Mouse (Mus musculus) naive thymus-derived CD4-positive, alpha-beta T cell, adult 2 months (primary cell): ENCODE measurements at regions not wholly inside any gene's neighbourhood (a gene's known extent, or its start where the extent isn't known, plus 50 kb on each side); places are given as distances from the start of the nearest gene placed in this dataset.
A peak's percentile ranks its signal among the peaks of the same experiment; 100 is the strongest.
"Not testable (repeated sequence)": the region's sequence is repeated elsewhere in the genome, so short reads cannot be mapped to it uniquely, and the experiment has no call there.

ENCODE experiments used
- DNase-seq: peaks from one replicate; pipeline ENCODE4 v3.0.0-alpha.2; 2011; ENCODE audit warnings: low read depth

DNA sequence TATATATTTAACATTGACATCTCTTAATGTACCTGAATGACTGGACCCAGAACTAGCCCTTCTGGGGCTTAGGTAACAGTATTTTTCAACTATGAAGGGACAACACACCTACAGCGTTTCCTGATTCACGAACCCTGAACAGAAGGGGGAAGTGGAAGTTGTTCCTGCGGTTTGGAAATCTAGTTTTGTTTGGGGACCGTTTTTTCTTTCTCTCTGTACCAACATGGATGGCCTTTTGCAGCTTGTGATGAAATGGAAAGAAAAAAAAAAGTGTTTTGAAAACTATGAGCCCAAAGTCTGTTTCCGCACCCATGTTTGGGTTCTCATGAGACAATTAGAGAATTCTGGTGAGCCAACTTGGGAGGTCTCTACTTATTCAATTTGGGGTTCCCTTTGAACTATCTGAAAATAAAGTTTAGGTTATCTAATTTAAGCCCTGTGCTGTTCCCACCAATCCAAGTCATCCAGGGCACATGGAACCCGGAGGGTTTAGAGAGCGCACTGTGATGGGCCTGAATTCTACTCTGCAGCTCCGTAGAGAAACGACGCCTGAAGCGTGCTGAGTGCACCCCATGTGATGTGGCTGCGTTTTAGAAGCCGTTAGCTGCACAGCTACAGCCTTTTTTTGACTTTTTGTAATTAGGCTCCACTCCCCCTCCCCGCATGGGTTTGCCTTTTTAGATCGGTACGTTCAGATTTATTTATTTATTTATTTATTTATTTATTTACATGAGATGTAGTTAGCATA lies 137.0 kb upstream of the Rapgef5 start:
- DNase-seq = no peak

DNA sequence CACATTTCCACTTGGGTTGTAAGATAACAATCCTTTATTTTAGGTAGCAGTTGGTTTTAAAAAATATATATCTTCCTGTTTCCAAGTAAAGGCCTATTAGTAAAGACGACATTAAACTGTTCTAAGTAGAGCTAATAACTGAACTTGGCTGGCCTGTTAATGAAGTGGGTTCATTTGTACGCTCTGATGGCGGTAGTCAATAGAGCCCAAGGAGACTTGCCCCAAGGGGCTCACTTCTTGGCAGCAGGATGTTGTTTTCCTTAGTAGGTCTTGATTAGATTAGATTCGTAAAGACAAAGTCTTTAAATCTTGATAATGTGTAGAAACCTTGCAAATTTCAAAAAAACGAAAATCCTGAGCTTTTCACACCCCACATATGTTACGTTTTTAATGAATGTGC lies 135.4 kb upstream of the Rapgef5 start:
- DNase-seq = no peak

DNA sequence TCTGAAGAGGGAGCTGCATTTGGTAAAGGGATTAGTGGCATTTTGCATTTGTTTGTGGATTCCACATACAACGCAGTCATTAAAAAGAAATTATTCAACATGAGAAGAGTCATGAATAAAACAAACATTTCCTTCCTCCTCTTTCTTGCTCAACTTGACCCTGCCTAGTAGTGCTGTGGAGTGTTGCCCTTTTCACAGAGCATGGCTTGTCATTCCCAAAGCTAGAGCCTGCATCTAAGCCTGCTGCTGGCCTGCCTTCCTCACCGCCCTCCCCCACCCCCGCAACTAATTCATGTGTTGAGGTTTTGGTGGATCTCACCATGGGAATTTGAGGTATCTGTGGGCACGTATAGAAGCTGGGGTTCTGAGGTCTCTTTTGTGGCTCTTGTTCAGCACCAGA lies 133.6 kb upstream of the Rapgef5 start:
- DNase-seq = not testable (repeated sequence)

DNA sequence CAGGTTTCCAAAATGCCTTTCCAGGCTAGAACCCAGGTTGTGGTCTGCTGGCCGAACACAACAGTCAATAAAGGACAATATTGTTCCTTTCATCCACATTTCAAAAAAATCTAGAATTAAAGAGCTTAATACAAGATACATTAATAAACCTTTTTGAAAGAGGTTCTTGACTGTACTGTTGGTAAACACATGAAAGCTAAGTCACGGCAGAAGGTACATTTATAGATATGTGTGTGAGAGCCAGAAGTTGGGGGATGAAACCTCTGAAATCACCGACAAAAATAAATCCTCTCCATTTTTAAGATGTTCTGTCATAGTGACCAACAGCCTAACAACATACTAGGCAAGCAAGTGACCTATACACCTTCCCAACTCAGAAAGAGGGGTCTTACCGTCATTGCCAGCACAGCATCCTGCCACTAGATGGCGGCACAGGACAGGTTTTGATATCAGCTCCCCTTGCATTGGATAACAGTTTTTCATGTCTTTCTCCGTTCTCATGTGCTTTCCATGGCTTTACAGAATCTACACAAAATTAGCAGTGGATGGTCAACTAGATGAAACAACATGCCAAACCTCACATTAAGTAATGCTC lies 131.1 kb upstream of the Rapgef5 start:
- peak; percentile 83 for DNase-seq

DNA sequence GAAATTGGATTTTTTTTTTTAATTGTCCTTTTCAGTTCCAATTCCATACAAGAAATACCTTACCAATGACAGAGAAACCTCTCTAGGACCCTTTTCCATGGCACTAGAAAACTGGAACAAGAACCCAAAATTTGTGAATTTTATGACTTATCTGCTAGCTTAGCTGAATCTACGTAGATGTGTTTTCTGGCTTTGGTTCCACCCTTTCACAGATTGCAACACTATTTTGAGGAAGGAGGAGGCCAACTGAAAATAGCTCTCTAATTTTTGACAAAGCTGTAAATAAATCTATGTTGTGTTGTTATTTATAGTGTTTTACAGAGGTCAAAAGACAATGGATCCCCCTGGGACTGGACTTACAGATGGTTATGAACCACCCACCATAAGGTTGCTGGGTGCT lies 130.6 kb upstream of the Rapgef5 start:
- DNase-seq = no peak

DNA sequence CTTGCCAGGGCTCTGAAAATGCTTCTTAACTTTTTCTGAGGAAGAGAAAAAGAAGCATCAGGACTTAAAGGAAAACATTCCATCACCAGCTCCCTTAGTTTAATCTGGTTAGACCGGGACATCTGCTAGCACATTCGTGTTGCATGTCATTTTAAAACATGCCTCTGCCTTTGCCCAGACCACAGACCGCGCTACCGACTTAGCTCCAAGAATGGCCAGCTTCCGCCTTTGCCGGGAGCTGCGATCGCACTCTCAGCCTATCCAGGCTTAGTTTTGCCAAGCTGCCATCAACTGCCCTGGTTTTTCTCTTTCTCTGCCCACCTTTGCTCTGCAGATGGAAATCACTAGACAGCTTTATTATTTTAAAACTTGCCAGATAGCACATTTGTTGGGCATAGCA lies 129.3 kb upstream of the Rapgef5 start:
- no peak for DNase-seq

DNA sequence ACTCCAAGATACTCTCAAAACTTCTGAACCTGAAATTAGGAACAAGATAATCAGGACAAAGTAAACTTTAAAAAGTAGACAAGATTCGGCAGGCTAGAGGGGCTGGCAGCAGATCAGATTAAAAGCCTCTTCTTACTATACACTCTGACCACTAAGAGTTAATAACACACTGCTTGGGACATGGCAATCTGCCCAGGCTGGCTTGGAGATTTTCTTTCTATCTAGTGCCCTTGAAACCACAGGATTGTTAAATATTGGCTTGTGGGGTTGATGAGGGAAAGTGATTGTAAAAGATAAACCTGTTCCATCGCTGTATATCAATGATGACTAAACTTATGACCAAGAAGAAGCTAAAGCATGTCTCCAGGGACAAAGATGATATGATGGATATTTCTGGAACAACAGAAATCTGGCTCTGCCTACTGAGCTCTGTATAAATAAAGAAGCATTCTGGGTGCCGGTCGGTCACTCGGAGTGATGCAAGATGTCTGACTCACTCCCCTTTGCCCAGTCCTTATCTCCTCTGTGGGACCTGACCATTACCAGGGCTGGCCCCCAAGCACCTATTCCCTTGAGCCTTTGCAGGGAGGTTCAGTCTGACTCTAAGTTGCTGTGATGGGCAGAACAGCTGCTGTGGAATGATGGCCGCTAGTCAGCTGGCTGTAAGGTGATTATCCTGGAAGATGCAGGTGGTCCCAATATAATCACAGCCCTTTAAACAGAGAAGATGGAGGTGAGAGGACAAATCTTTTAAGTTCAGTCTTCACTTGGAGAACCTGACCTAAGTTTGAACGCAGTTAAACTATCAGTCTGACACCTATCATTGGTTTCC lies 126.5 kb upstream of the Rapgef5 start:
- DNase-seq = no peak

DNA sequence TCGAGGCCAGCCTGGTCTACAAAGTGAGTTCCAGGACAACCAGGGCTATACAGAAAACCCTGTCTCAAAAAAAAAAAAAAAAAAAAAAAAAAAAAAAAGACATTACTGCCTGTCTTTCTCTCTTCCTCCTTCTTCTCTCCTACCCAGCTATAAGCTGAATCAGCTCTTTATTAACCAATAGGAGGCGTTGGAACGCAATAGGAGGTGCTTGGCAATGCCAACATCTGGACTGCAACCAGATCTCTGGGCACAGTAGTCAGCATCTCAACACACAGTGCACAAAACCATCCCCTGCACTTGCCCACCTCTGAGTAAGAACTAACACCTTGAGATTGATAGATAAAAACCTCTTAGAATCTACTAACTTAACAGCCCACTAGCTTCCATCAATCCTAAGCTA lies 118.8 kb upstream of the Rapgef5 start:
- DNase-seq = no peak

DNA sequence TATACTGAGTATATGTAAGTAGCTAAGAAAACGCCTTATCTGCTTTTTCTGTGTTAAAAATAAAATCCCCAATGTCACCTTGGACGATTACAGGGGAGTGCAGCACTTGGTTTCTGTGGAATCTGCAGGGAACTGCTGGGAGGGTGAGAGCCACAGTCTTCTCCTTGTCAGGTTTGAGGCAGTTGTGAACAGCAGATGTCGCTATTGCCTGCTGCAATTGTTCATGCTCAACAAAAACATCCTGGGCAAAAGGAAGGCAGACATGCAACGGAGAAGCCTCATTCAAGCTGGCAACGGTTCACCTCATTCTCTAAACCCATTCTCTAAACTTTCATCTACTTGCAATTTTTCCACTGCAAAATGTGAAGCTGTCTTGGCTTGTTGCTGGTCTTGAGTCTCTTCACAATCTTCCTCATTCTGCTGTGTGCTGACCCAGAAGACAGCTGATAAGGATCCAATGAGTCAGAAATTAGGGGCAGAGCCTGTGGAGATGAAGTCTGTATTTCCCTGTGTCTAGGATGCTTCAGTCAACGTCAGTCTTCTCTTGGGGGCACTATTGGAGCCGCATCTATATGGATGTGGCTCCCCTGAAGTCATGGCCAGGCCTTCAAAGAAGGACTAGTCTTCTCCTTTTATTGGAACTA lies 112.6 kb upstream of the Rapgef5 start:
- peak; percentile 76 for DNase-seq

DNA sequence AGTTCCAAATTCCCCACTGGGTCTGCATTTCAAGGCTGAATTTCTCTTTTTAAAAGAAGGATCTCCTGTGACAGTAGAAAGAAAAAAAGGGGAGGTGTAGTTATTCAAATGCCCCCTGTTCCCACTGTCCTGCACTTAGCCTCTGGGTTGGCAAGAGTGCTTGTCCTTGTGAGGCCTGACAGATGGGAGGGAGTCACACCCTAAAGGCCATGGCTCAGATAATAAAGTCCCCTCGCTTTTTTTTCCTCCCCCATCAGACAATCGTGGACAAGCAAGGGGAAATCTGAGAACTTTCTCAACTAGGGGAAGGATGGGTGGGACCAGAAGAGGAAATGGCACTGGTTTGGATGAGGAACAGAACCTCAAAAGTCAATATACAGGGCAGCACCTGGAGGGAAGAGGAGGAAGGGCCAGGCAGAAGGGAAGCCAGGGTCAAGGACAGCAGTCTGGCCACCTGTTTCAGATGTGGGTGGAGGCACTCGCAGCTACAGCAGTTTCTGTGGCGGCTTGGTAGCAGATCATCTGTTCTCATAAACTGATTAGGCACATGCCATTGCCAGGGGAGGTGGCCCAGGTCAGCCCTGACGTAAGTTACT lies 112.0 kb upstream of the Rapgef5 start:
- no peak for DNase-seq

DNA sequence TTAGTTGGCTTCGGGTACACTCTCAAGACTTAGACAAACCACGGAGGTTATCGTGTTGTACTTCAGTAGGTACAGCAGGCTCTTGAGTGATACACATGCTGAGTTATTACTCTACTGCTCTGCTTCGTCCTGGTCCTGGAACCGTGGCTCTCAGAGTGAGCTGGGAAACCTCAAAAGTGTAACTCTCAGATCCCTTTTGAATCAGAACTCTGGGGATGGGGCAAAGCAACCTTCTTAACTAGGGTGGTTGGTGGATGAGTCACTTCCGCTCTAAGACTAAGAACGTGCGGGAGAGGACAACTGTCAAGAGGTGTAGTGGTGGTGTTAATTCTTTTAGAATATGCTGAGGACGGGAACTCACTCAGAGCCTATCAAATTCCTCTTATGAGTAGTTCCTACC lies 109.4 kb upstream of the Rapgef5 start:
- no peak for DNase-seq

DNA sequence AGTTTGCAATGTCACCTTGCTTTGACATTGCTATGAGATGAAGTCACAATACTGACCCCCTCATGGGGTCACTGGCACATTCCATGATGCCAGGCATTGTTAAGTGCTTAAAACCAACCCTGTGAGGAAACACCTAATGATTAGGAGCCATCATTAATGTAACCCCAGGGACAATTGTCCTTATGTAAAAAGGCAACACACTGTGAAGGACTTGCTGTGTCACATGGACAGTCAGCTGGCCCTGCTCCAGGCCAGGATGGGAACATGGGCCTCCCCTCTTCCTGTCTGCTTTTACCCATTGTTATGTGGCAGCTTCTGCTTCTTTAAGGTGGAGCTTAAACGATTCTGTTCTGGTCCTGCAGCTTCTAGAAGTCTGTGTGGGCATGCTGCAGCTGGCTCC lies 105.7 kb upstream of the Rapgef5 start:
- no peak for DNase-seq

DNA sequence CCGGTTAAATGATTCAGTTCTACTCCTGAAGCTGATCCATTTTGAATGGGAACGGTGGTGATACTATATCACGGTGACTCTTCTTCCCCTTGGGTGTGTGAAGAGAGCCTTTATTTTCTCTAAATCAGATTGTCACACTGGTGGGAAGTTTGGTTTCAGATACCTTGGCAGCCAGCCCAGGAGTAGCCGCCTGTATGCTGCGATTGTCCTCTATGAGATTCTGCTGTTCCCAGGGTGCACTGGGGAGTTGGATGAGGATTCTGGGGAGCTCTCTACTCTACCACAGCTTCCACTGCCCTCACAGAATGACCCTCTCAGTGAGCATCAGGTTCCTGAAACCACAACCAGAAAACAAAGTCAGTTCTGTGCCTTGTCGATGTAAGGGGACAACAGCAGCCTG lies 104.0 kb upstream of the Rapgef5 start:
- no peak for DNase-seq

DNA sequence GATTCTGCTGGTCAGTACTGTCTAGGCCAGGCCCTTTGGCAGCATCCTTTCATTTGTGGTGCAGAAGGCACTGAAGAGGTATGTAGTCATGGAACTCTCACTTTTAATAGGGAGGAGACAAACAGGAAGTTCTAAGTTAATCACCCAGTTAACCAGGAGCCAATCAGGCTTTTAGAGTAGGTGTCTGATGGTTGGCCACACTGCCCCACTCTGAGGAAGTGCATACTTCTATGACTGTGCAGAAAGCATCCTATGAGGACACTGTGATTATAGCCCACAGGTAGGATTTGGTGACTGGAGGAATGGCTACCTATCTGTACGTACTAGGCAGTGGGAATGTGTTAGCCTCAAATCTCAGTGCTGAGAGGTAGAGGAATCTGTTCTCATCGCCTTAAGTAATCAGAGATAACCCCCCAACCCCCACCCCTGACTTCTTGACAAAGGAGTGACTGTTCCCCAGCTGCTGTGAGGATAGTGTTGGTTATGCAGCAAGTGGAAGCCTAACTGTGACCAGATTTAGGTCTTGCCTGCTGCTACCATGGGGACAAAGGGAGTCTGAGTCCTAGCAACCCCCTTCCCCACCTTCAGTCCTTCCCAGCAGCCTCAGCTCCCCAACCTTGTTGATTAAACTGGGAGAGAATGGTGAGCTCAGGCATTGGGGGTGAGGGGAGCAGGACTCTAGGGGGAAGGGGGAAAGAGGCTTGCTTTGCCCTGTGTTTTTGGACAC lies 103.3 kb upstream of the Rapgef5 start:
- no peak for DNase-seq

DNA sequence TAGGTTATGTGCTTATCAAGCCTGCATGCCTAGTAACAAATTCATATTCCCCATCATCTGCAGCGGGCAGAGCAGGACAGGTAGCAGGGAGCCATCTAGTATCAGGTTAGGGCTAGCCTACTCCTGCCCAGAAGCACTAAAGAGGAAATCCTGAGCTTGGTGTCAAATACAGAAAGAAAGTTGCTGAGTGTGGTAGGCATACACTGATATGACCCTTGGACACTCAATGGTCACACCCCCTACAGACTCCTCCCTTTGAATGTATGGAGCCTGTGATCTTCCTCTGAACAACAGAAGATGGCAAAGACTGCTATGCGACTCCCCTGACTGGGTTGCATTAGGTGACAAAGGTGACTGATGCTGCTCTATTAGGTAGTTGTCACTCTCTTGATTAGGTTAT lies 102.3 kb upstream of the Rapgef5 start:
- no peak for DNase-seq

DNA sequence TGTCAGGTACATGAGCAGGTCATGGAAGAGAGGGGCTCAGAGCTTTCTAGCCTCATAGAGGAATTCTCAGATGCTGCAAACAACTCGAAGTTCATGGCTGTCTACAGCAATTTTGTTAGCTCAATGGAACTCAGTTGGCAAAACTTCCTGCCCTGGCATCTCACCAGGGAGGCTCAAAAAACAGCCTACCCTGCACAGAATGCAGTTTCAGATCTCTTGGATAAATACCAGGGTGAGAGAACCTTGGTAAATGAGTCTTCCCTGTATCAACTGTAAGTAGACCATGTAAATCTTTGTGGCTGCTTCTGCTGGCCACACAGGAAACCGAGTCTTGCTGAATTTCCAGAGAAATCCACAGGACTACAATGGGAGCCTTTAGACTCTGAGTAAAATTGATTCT lies 101.1 kb upstream of the Rapgef5 start:
- DNase-seq = no peak

DNA sequence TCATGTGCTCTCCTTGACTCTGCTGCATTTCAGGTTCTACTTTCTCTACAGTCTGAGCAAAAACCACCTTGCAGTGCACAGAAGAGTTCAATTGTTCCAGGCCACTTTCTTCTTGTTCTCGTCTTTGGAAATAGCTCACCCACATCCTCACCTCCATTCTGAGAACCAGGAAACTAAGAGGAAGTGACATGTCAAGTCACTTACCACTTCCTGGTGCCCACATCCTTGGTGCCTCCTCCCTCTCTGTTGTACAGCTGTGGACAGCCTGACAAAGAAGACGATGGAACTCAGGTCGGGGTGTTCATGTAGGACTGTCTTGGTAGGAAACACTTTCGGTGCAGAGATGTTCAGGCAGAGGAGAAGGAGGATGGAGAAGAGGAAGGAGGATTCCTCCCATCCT lies 98.3 kb upstream of the Rapgef5 start:
- DNase-seq = peak; percentile 65

DNA sequence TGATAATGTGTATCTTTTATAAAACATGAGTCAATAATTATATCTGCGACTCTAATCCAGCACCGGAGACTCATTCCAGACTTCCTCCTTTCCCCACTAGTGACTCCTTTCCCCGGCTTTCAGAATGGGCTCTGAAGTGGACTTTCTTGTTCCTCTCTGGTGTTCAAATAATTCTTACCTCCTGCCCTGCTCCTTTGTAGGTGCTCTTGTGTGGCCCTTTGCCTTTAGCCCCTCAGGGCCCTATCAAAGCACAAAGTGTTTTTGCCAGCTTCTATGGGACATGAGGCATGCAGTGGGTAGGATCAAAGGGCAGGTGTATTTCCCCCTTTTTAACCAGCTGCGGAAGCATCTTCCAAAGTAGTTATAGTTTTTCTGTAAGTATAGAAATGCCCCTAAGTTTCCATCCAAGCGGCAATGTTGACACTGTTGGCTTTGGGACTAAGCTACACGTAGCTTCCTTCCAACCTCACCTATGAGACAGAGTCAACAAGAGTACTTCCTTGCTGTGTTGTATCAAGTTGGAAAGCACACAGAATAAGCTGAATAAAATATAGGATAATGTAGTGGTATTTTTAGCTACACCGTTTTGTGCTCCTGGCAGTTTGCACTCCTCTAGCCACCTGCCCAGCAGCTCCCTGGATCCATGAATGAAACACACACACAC lies 93.8 kb upstream of the Rapgef5 start:
- no peak for DNase-seq

DNA sequence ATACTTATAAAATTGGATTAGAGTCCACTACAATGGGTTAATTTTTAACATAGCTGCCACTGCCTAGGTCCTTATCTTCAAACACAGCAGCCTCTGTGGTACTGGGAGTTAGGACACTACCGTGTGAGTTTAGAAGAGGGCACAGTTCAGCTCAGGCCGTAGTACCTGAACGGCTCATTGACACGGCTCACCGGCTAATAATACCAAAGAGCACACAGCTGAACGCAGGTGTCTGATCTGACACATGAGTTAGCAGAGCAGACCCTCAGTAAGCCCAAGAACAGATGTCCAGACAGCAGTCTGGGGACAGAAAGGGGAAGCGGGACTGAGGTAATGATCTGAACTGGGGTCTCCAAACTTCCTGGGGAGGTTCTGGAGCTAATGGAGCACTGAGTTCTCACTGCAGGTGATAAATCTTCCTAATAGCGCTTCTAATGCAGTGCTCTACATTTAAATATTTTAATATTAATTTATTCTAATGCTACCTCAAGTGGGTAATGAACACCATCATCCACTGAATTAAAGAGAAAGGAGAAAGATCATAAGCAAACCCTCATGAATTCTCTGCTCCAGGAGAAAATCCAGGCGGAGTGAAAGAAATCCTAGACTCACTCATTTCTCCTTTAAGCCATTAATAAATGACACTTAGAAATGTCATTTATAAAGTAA lies 90.8 kb upstream of the Rapgef5 start:
- DNase-seq = no peak

DNA sequence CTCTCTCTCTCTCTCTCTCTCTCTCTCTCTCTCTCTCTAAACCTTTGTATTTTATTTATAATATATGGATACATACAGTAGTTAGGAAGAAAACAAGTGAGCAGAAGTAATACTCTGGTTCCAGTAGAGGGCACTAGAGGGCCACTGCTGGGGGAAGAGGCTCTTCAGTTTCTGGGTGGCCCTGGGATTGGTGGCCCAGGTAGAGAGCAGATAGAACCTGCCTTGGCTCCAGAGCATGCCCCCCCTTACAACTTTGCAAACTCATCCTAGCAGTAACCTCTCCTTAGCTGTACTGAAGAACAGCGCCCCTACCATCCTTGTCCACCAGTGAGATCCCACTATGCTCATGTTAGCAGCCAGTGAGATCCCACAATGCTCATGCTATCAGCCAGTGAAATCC lies 88.8 kb upstream of the Rapgef5 start:
- peak; percentile 62 for DNase-seq

DNA sequence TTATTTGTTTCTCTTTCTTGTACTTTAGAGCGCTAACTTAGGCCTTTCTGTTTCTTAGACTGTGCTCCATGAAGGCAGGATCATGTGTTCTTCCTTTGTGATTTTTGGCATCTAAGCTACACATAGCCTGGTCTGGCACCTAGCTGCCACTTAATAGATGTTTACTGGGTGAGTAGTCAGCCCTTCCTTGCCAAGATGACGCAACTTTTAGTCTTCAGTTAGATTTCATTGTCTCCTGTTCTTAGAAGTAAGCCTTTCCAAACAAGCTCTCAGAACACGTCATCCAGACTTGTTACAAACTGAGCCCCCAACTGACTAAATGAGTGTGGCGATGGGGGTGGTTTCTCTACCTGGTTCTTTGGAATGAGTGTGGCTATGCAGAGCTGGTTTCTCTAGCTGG lies 85.4 kb upstream of the Rapgef5 start:
- no peak for DNase-seq
